8 mouse cellular contexts compared by ENCODE assay signal in the genomic region with DNA sequence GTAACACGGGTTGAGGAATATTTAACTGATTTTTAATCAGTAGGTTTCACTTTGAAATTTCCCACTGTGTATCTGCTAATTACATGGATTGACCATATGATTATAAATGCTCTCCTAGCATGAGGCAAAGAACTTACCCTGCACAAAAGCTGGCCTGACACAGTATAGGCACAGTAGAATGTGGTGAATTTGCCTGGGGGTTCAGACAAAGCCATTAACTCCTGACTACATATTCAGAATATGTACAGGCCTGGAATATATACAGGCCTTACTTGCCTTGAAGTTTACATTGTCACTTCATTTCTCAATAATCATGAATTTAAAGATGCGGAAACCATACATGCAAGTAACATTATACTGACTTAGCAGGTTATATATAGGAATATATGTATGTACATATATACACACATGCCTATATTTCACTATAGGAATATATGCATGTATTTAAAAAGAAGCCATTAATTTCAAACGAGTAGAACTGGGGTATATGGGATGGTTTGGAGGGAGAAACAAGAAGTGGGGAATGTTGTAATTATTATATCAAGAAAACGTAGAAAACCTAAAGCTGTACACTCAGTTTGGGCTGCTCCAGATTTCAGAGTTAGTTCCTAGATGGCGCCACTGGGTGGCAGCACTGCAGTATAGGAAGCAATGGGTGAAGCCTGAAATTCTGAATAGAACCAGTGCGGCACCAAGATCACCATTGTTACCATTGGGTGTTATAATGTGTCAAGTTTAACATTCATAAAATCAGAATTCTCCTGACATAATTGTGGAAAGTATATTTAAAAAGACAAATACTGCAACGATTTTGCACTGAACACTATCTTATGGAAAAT.
DNase-seq lines count a peak whose midpoint lies in the region; ATAC-seq lines count a peak whose summit lies in the region.
"Had no signal": no experiment of that assay in that cellular context is flagged by ENCODE, and none has a peak within 500 bp of the region (broad histone marks: within the 10 kb centered on the region; RNA-seq: fewer than 3 reads in every experiment).

No protein-coding gene starts in this region.

- no peaks in the 10 kb centered on the region for H3K27me3 ChIP-seq in forebrain, embryonic 14.5 days (replicated peaks; ENCODE audit: control insufficient read depth, insufficient read depth, low read length)
- no peaks in the 10 kb centered on the region for H3K27me3 ChIP-seq in hindbrain, embryonic 15.5 days
- H3K27me3 ChIP-seq: limb, embryonic 15.5 days had no signal

- H3K36me3 ChIP-seq in forebrain, embryonic 14.5 days (ENCODE audit: control insufficient read depth, insufficient read depth, low read length), result no peaks in the 10 kb centered on the region
- H3K36me3 ChIP-seq in hindbrain, embryonic 15.5 days, result no peaks in the 10 kb centered on the region
- H3K36me3 ChIP-seq: limb, embryonic 15.5 days had no signal

- no peak overlapping the region for H3K9ac ChIP-seq in forebrain, embryonic 14.5 days (ENCODE audit: low read length)
- H3K9ac ChIP-seq in hindbrain, embryonic 15.5 days, result no peak overlapping the region
- H3K9ac ChIP-seq: limb, embryonic 15.5 days had no signal

- no peak overlapping the region for H3K27ac ChIP-seq in forebrain, embryonic 14.5 days (ENCODE audit: low read depth, low read length)
- H3K27ac ChIP-seq in hindbrain, embryonic 15.5 days (replicated peaks), result no peak overlapping the region
- H3K27ac ChIP-seq: limb, embryonic 15.5 days had no signal

- peak; percentile 23 for DNase-seq in MN1 (ENCODE audit: low spot score)
- peak; percentile 30 for DNase-seq in c-Kit-positive CD71-positive TER-119-negative erythroid progenitor cells, embryonic 14.5 days (ENCODE audit: low read depth)
- peak; percentile 81 for DNase-seq in forebrain, embryonic 14.5 days (ENCODE audit: low spot score)
- DNase-seq in layer of hippocampus, postnatal 10 days (ENCODE audit: low spot score in 2 of 2), result peak; percentile 81 to 85
- peak; percentile 71 to 84 for DNase-seq in right cerebral cortex, postnatal 10 days (ENCODE audit: low spot score in 2 of 2)

- no peaks in the 10 kb centered on the region for H3K4me1 ChIP-seq in forebrain, embryonic 14.5 days (ENCODE audit: control insufficient read depth, insufficient read depth, low read length)
- no peaks in the 10 kb centered on the region for H3K4me1 ChIP-seq in hindbrain, embryonic 15.5 days (replicated peaks)
- H3K4me1 ChIP-seq: limb, embryonic 15.5 days had no signal

- ATAC-seq in forebrain, embryonic 14.5 days, result peak; percentile 83
- peak; percentile 81 for ATAC-seq in hindbrain, embryonic 15.5 days (ENCODE audit: low FRiP score, low read depth)
- ATAC-seq in megakaryocyte, adult 5-6 weeks (ENCODE audit: poor library complexity, severe bottlenecking), result peak; percentile 99

- H3K4me2 ChIP-seq in forebrain, embryonic 14.5 days (ENCODE audit: low read length), result no peak overlapping the region
- no peak overlapping the region for H3K4me2 ChIP-seq in hindbrain, embryonic 15.5 days
- H3K4me2 ChIP-seq: limb, embryonic 15.5 days had no signal

- H3K9me3 ChIP-seq in forebrain, embryonic 14.5 days (replicated peaks; ENCODE audit: control insufficient read depth, low read length), result no peaks in the 10 kb centered on the region
- no peaks in the 10 kb centered on the region for H3K9me3 ChIP-seq in hindbrain, embryonic 15.5 days
- H3K9me3 ChIP-seq: limb, embryonic 15.5 days had no signal

- H3K4me3 ChIP-seq in forebrain, embryonic 14.5 days (ENCODE audit: low read depth, low read length), result no peak overlapping the region
- H3K4me3 ChIP-seq in hindbrain, embryonic 15.5 days, result no peak overlapping the region
- H3K4me3 ChIP-seq: limb, embryonic 15.5 days had no signal

- 45% methylated on average over 7 of the region's 7 CpGs for WGBS in forebrain, embryonic 14.5 days
- 39% methylated on average over 7 of the region's 7 CpGs for WGBS in hindbrain, embryonic 15.5 days

Comparison
In these comparisons a context has a peak if more than half of its experiments do, and no peak if none do; other contexts are left out.
1. DNase-seq: peak in every context shown above with its lines; median percentile 83 in layer of hippocampus, postnatal 10 days; 81 in forebrain, embryonic 14.5 days; 78 in right cerebral cortex, postnatal 10 days; 30 in c-Kit-positive CD71-positive TER-119-negative erythroid progenitor cells, embryonic 14.5 days; 23 in MN1.